Mouse (Mus musculus) E14TG2a.4 (cell line): ENCODE data around the gene D1Pas1.

Experiments used
- CTCF ChIP-seq: conservative IDR thresholded peaks from 2 replicates; pipeline ENCODE4 v1.5.1; 2014; ENCODE audit warnings: low read length
- NANOG ChIP-seq: IDR thresholded peaks from 2 replicates; pipeline ENCODE4 v1.6.1; 2014; ENCODE audit warnings: borderline replicate concordance, low read length, mixed read lengths

DNA sequence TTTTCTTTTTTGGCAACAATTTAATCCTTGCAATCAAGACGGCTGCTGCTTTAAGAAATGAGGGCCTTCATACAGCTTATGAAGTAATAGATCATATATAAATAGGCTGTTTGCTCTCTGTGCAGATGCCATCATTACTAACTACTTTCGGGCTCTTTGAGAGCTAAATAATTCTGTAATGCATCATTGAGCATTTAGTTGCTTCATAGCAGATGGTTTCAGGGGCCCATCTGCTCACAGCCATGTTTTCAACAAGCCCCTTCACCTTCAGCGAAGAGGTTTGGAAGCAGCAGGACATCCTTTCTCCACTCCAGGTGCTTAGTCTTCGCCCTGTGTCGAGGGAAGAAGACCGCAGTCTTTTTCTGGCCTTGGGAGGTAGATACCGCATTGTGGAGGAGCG is 12.2 kb downstream of the D1Pas1 start:
- no peak for TF ChIP-seq CTCF
- TF ChIP-seq NANOG: no peak
